8 mouse cellular contexts compared by ENCODE assay signal in genomic region chr9:83433661-83434060, GRCm38 (mm10). TPM values are rescaled to one million over a fixed set of nuclear protein-coding genes. Genes with fewer than 3 reads are reported as not detected.
DNase-seq lines count a peak whose midpoint lies in the region; ATAC-seq and TF ChIP-seq lines count a peak whose summit lies in the region.

No protein-coding gene starts in this region.

- WGBS in hindbrain, embryonic 11.5 days, result 61% methylated on average over 7 of the region's 7 CpGs
- 60% methylated on average over 7 of the region's 7 CpGs for WGBS in hindbrain, embryonic 14.5 days
- WGBS in liver, embryonic 14.5 days (ENCODE audit: insufficient replicate concordance), result 43% methylated on average over 7 of the region's 7 CpGs

- peak; percentile 29; the same call in 1 of the 2 replicates for TF ChIP-seq CTCF in G1E (IDR thresholded peaks at IDR 0.05; ENCODE audit: low read depth, low read length)
- TF ChIP-seq CTCF in liver, embryonic 14.5 days (IDR thresholded peaks at IDR 0.05; ENCODE audit: low read depth), result peak; percentile 67

- no peak for ATAC-seq in hindbrain, embryonic 11.5 days (ENCODE audit: low FRiP score)
- no peak for ATAC-seq in hindbrain, embryonic 14.5 days (ENCODE audit: low FRiP score)
- 0 out of 2 replicates have a peak, but pooled peaks have one; percentile 45 for ATAC-seq in G1E (ENCODE audit: extremely low read depth, insufficient number of reproducible peaks, low FRiP score, poor library complexity, severe bottlenecking)
- ATAC-seq in liver, embryonic 14.5 days (ENCODE audit: insufficient read depth), result no peak
- ATAC-seq in erythroblast, adult 5-6 weeks (replicated peaks; ENCODE audit: low FRiP score, poor library complexity, severe bottlenecking), result no peak

- peak; percentile 44 for DNase-seq in hindbrain, embryonic 11.5 days (ENCODE audit: low spot score)
- no peak for DNase-seq in hindbrain, embryonic 14.5 days (ENCODE audit: low spot score)
- peak; percentile 80 to 82 for DNase-seq in B cell, adult 2 months
- DNase-seq in G1E (ENCODE audit: low spot score), result no peak
- no peak for DNase-seq in liver, embryonic 14.5 days (ENCODE audit: low read depth in 3 of 3, low spot score in 3 of 3)
- DNase-seq in testis, postnatal 10 days (ENCODE audit: low spot score), result peak; percentile 54
- no peak for DNase-seq in heart, postnatal 14 days

- no peak overlapping the region for H3K4me2 ChIP-seq in hindbrain, embryonic 11.5 days (replicated peaks; ENCODE audit: low read depth, low read length)
- H3K4me2 ChIP-seq in hindbrain, embryonic 14.5 days (replicated peaks), result no peak overlapping the region
- H3K4me2 ChIP-seq in liver, embryonic 14.5 days (ENCODE audit: low read depth), result no peak overlapping the region

- H3K36me3 ChIP-seq in hindbrain, embryonic 11.5 days (ENCODE audit: control insufficient read depth, insufficient read depth, low read length), result no peaks in the 10 kb centered on the region
- no peaks in the 10 kb centered on the region for H3K36me3 ChIP-seq in hindbrain, embryonic 14.5 days (replicated peaks; ENCODE audit: control insufficient read depth, insufficient read depth)
- no peaks in the 10 kb centered on the region for H3K36me3 ChIP-seq in G1E (replicated peaks)
- no peaks in the 10 kb centered on the region for H3K36me3 ChIP-seq in liver, embryonic 14.5 days (replicated peaks; ENCODE audit: control insufficient read depth, insufficient read depth, low read depth)

- no peak overlapping the region for H3K9ac ChIP-seq in hindbrain, embryonic 11.5 days (ENCODE audit: low read depth, low read length)
- no peak overlapping the region for H3K9ac ChIP-seq in hindbrain, embryonic 14.5 days
- no peak overlapping the region for H3K9ac ChIP-seq in liver, embryonic 14.5 days (replicated peaks)

- intact Hi-C loops in heart, postnatal 14 days (cut with DNase I), result no loop called here

- H3K9me3 ChIP-seq in hindbrain, embryonic 11.5 days (ENCODE audit: control insufficient read depth, low read length), result no peaks in the 10 kb centered on the region
- H3K9me3 ChIP-seq in hindbrain, embryonic 14.5 days (ENCODE audit: control insufficient read depth, low read length), result no peaks in the 10 kb centered on the region
- no peaks in the 10 kb centered on the region for H3K9me3 ChIP-seq in G1E (replicated peaks)
- no peaks in the 10 kb centered on the region for H3K9me3 ChIP-seq in liver, embryonic 14.5 days (ENCODE audit: control insufficient read depth, low read length)

- no peak for TF ChIP-seq EP300 in liver, embryonic 14.5 days (IDR thresholded peaks at IDR 0.05; ENCODE audit: low read depth)

- no peaks in the 10 kb centered on the region for H3K4me1 ChIP-seq in hindbrain, embryonic 11.5 days (replicated peaks; ENCODE audit: control insufficient read depth, insufficient read depth, low read length)
- no peaks in the 10 kb centered on the region; the same call in 1 of the 2 replicates for H3K4me1 ChIP-seq in hindbrain, embryonic 14.5 days (replicated peaks; ENCODE audit: control insufficient read depth, insufficient read depth, low read length)
- peaks cover 4% of the 10 kb centered on the region for H3K4me1 ChIP-seq in G1E (ENCODE audit: insufficient read depth, low read depth, low read length)
- no peaks in the 10 kb centered on the region for H3K4me1 ChIP-seq in liver, embryonic 14.5 days (replicated peaks; ENCODE audit: control insufficient read depth in 2 of 2, insufficient read depth in 2 of 2, low read length in 1 of 2)

- no peak overlapping the region for H3K4me3 ChIP-seq in hindbrain, embryonic 11.5 days (ENCODE audit: low read depth, low read length)
- no peak overlapping the region for H3K4me3 ChIP-seq in hindbrain, embryonic 14.5 days (replicated peaks; ENCODE audit: low read length)
- H3K4me3 ChIP-seq in G1E (ENCODE audit: low read depth, low read length), result no peak overlapping the region
- H3K4me3 ChIP-seq in liver, embryonic 14.5 days (ENCODE audit: insufficient read depth in 1 of 2, low read depth in 2 of 2, low read length in 2 of 2), result no peak overlapping the region

- H3K27ac ChIP-seq in hindbrain, embryonic 11.5 days (ENCODE audit: low read depth, low read length), result no peak overlapping the region
- no peak overlapping the region for H3K27ac ChIP-seq in hindbrain, embryonic 14.5 days
- H3K27ac ChIP-seq in liver, embryonic 14.5 days, result no peak overlapping the region

- no peaks in the 10 kb centered on the region for H3K27me3 ChIP-seq in hindbrain, embryonic 11.5 days (ENCODE audit: control insufficient read depth, insufficient read depth, low read length)
- no peaks in the 10 kb centered on the region for H3K27me3 ChIP-seq in hindbrain, embryonic 14.5 days (ENCODE audit: control insufficient read depth, insufficient read depth, low read length)
- H3K27me3 ChIP-seq in G1E (ENCODE audit: insufficient read depth, low read length), result no peaks in the 10 kb centered on the region
- H3K27me3 ChIP-seq in liver, embryonic 14.5 days (ENCODE audit: control insufficient read depth, insufficient read depth, low read length), result no peaks in the 10 kb centered on the region

RNA-seq across cellular contexts. Expression of gene Lca5, which starts 7.3 kb away (rescaled TPM):
- 21.1 and 31.1 TPM in 2 replicates for polyA plus RNA-seq in hindbrain, embryonic 11.5 days (2014; fragmentation: Nextera tagmentation; extraction: Ambion mirVana)
- 18.4 and 19.6 TPM in 2 replicates for polyA plus RNA-seq in hindbrain, embryonic 14.5 days (2014; fragmentation: Nextera tagmentation; extraction: Ambion mirVana)
- total RNA-seq in G1E (2014; fragmentation: Nextera tagmentation) (2.4 and 6.5 TPM in 2 replicates), G1E (2017) (2.4 and 4.0 TPM in 2 replicates)
- polyA plus RNA-seq in G1E (2012), result 0.46 and 0.61 TPM in 2 replicates
- 0.25 and 0.59 TPM in 2 replicates for polyA plus RNA-seq in liver, embryonic 14.5 days (2012; rRNA removed)
- polyA plus RNA-seq in liver, embryonic 14.5 days (2014; fragmentation: Nextera tagmentation; extraction: Ambion mirVana), result 0.56 and 1.6 TPM in 2 replicates
- 1 to 10 TPM; 3.4 to 4.8 TPM for total RNA-seq in heart, postnatal 14 days (2021)
- not detected in 2 replicates for total RNA-seq in erythroblast, adult 5-6 weeks (2015; ENCODE audit: low replicate concordance)
- 0.09 TPM in 1 of 2 replicates, not detected in the other for total RNA-seq in erythroblast, adult 5-6 weeks (2017; ENCODE audit: low replicate concordance)

Comparison
In these comparisons a context has a peak if more than half of its experiments do, and no peak if none do; other contexts are left out.
1. DNase-seq: peak in hindbrain, embryonic 11.5 days (single experiment), B cell, adult 2 months (2 of 2) and testis, postnatal 10 days (single experiment); none in hindbrain, embryonic 14.5 days (single experiment), G1E (single experiment), liver, embryonic 14.5 days (0 of 3) and heart, postnatal 14 days (0 of 2).